Mouse (Mus musculus): ENCODE measurements around the gene Pbx1.

Gene Pbx1

DNA sequence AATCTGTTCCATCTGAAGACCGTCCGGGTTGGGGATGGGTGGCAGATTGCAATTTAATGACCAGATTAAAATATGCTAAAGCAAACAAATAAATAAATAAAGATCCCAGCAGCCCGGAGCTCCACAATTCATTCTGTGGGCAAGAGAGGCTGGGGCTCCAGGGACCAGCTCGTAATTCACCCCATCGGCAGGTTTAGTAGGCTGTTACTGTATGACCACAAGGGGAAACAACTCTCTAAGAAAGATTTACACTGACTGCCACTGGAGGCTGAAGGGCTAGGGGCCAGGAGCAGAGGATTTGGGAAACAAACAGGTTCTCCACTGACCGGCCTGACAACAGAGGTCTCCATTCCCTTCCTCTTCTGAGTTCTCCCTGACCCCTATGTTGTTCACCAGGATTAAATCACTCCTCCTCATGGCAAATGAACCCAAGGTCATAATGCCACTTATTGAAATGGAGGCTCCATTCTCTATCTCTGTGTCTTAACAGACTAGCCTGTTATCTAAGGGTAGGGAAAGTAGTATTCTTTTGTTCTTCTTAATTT, 292.9 kb downstream of the Pbx1 start:
- no peak for DNase-seq

DNA sequence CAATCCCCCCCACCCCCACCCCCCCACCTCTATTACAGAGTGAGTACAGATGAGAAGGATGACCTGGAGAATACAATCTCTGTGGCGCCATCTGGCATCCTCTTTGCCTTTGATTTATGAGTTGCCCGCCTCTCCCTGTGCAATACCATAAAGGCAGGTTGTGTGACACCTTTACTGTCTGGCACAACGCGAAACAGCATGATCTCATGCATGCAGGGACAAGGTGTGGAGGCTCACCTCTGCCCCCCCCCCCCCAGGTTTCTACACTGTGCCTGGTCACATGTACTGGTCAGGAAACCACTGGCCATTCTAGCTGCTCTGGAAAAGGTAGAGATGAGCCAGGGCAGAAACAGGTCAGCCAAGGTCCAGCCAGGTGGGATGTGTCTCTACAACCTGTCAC, 293.4 kb downstream of the Pbx1 start:
- no peak for DNase-seq

DNA sequence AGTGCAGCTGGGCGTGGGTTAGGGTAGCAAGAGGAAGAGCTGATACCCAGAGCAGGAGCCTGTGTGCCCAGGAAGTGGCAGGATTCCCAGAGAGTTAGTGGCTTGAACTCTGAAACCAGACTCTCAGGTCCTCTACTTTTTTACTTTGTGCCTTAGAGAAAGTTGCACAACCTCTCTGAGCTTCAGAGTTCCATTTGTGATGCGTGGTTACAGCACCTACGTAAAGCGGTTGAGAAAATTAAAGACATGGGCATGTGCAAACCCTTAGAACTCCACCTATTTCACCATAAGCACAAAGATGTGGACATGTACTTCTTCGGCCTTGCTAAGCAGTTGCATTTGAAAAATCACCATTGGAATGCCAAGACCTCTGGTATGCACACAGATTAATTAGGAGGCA, 294.2 kb downstream of the Pbx1 start:
- no peak for DNase-seq

DNA sequence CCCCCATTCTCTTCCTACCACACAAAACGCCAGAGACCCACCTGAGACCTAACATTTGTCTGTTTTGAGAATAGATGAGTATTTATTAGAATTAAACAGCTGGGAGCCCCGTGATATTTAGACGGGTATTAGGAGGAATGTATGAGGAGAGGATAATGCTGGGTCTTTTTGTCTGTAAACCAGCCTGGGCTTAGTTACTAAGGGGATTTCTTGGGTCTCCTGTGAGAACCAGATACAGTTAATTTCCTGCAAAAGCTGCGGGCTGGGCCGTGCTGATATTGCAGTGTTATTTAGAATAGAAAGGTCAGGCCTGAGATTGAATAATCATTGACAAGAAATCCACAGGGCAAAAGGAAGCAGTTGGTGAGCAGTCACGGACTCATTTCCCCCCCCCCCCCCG, 296.5 kb downstream of the Pbx1 start:
- no peak for DNase-seq

DNA sequence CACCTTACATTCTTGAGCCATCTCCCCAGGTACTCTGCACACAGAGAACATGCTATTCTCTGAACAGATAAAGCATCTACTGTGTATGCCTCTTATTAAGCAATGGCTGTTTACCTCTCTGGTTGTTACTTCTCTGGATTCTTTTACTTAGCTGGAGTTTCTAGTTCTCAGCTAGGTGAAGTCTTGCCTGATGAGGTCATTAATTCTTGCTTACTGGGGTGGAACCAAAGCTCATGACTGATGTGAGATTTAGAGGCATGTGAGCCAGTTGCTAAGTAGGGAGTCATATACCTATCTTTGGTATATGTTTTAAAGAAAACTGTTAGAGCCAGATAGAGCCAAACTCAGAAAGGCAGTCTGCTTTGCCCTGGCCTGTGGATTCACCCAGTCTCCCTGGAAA, 298.4 kb downstream of the Pbx1 start:
- DNase-seq: no peak

DNA sequence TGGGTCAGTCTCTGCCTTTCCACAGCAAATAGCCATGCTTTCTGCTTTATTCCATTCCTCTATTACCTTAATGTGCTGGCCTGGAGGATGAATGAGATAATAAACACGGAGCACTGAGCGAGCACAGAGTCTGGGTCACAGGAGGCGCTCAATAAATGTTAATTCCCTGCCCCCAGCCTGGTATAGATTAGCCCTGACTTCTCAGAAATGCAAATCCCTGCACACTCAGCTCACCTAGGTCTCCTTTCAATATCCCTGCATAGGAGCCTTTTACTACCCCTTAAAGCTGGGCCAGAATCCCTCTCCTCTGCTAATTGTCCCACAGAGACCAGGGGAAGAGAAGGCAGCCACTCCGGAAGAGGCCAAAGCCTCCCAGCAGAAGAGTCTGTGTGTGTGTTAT, 304.1 kb downstream of the Pbx1 start:
- no peak for DNase-seq

DNA sequence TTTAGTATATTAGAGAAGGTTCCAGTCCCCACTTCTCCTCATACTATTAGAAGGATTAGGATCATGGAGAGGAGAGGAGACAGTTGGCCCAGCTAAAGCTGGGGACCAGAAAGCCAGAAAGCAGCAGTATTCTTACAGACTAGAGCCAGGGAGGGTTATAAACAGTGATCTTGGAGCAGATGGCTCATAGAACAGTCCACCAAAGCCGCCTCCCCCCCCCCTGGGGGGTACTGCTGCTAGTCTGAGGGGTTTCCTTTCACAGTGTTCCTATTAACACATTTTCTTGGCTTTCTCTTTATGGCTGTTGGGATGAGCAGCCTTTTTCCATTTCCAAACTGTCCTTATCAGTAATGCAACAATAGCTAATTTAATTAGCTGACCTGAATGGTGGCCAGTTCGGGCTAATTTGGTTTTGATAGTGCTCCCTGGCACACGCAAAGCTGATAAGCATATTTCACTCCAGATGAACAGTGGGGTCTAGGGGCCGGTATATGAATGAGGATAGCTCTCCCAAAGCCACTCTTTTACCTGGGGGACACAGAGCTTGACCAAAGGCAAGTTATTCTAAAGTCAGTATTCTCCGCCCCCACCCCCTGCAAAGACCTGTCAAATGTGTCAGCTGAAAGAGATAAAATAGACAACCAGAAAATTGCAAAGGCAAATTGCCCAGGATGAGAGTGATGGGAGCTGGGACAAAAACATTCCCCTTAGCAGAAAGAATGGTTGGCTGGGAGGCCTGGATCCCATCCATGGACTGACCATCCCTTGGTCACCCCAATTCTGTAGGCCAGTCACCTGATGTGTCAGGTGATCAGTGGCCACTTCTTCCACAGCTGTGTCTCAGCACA, 307.2 kb downstream of the Pbx1 start:
- no peak for DNase-seq

DNA sequence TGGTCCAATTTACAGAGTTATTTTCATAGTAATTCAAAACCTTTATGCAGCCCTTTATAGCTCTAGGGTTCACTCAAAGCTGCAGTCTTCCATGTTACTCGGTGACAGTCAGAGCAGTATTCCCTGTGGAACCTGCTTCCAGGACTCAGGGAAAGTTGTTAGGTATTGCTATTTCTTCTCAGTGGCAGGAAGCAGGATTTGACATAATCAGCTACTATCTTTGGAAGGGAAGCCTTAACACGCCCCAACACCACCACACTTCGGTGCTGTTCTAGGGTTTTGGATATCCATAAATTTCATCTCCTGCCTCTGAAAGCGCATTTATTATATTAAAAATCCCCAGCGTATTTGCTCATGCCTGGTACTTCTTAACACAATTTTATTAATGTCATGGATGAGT, 314.0 kb downstream of the Pbx1 start:
- no peak for DNase-seq

DNA sequence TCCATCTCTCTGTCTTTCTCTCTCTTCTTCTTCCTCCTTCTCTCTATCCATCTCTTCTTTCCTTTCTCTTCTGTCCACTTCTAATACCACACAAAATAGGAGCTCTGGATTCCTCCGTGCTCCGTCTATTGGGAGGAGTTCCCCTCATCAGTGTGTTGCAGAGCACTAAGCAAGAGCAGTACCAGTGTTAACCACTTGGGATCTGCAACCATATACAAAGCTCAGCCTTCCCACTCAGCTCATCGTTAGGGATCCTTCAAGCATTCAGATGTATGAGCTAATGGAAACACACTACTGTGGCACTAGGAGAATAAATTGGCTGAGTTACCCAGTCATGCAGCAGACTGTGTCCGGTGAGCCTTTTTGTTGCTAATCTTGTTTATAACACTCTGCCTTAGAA, 314.7 kb downstream of the Pbx1 start:
- no peak for DNase-seq

DNA sequence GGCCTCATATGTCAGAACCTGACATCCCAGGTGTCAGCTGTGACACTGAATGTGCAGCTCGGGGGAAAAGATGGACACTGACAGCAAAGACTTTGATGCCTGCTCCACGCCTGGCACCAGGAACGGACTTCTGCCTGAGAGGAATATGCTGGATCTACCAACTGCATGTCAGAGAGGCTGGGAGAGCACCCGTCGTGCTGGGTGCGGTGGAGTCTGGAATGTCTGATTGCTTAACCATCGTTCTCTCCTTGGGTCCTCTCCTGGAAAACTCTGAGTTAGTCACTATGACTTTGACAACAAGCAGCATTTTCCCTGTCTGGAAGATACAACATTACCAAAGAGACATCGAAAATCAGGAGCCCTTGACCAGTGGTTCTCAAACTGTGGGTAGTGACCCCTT, 322.3 kb downstream of the Pbx1 start:
- DNase-seq: no peak

DNA sequence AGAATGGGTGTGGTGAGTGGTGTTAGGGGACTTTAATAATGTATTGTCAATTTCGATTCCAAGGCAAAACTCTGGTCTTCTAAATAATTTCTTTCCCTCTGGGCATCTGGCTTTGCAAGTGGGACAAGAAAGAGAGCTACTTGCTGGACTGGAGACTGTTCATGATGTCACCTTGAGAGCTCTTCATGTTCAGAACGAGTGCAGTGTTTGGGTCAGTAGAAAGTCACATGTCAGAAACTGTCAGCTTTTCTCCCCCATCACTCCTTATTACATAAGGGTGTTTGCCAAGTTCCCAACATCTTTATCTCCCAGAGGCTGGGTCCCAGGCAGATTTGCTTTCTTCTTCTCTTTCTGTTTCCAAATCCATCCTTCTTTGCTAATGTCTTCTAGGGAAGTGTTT, 328.2 kb downstream of the Pbx1 start:
- no peak for DNase-seq

DNA sequence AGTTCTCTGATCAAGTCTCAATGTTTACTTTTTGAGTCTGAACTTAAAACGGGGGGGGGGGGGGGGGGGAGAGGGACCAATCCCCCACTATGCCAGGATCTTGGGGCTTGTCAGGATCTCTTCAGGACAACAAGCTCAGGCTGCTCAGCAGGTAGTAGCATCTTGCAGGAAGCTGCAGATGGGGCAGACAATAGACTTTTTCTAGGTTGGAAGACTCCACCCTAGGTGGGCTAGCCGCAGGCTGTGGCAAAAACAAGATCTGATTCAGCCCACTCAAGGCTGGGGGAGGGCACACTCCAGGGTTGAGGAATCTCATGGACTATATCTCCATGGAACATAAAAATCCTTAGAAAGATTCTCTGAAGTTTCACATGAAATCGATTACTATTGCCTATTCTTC, 330.6 kb downstream of the Pbx1 start:
- DNase-seq: no peak

DNA sequence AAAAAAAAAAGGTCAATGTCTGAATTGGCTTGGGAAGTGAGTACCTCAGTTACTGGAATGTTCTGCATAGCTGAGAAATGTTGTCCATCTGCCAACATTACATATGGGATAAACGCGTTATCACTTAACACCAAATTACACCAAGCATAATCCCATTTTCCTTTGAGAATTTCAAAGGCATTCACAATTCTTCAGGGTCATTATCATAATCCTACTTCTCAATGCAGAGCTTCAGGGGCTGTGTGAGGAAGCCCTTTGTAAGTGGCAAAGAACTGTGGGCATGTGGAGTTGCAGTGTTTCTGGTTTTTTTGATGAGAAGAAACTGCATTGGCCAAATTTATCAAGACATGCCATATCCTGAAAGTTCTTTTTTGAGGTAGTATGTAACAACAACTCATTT, 333.3 kb downstream of the Pbx1 start:
- DNase-seq: no peak

DNA sequence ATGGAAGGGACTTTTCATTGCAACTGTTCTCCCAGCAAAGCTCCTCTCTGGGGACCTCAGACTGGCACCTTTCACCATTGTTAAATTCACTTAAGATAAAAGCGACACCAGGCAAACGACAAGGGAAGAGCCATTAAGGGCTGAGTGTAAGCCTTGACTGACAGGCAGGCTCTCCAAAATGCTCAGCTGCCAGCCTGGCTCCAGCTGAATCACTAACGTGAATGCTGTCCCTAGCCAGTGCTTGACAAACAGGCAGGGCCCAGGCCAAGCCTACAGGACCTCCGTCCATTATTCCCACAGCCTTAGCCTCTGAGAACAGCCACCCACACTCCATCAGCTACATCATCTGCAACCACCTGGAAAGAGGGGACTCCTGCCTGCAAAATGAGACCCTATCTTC, 337.4 kb downstream of the Pbx1 start:
- no peak for DNase-seq

DNA sequence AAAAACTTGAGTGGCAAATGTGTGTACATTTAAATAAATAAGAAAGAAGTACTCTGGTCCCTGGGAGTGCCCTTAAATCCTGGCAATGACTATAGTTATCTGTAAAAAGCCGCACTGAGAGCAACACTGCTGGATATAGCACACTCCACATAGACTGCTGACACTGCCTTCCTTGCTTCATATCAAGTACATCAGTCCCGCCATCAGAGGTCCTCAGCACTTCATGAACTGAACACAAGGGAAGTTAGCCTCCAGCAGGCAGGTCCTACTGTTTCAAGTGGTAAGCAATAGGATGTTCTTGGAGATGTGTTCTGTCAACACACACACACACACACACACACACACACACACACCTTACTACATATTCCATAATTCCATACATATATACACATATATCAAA, 339.0 kb downstream of the Pbx1 start:
- DNase-seq: peak in 1 of 2 experiments; percentile 21

DNA sequence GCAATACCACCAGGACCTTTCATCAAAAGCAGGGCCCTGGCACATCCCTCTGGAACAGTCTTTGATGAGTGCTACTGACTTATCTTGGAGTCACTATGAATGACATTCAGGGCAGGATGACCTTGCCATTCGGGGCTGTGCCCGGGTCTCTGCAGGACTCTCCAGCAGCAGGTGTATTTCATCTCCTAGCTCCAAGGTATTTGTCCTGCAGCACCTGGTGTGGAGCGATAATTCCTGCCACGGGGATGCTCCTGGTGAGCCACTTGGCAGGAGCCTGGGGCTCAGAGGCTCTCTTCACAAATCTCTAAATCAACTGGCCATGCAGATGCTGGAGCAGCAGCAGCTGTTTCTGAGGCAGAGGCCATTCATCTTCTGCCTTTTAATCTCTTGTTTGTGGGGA, 340.4 kb downstream of the Pbx1 start:
- DNase-seq: no peak

DNA sequence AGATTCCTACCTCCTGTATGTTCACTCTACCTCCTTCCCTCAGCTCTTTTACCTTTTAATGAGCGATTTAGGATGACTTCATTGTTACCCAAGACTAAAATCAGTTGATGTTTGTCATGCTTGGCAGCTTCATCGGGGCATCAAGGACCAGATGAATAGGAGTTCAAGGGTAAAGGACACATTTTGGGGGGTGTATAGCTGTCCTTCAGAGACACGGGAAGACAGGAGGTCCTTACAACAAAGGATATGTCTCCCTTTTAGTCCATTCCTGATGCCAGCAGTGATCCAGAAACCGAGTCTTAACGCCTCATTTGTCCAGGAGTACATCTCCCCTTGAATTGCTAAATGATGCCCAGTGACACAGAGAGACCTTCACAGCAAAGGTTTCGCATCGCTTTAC, 343.4 kb downstream of the Pbx1 start:
- no peak for DNase-seq

DNA sequence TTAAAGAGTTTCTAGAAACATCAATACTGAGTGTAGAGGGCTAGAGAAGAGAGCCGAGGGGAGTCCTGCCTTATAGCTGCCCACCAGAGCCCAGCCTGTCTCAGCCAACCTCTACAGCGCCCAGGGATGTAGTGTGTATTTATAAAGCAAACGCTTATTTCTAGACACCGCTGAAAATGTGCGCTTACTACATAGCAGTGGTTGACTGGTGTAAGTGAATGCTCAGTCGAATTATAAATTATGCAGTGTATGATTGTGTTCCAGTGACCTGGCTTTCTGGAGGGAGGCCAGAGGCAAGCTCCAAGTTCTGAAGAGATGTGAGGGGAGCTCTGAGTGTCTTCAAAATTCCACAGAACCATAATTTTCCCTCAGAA, 352.7 kb downstream of the Pbx1 start:
- no peak for DNase-seq

DNA sequence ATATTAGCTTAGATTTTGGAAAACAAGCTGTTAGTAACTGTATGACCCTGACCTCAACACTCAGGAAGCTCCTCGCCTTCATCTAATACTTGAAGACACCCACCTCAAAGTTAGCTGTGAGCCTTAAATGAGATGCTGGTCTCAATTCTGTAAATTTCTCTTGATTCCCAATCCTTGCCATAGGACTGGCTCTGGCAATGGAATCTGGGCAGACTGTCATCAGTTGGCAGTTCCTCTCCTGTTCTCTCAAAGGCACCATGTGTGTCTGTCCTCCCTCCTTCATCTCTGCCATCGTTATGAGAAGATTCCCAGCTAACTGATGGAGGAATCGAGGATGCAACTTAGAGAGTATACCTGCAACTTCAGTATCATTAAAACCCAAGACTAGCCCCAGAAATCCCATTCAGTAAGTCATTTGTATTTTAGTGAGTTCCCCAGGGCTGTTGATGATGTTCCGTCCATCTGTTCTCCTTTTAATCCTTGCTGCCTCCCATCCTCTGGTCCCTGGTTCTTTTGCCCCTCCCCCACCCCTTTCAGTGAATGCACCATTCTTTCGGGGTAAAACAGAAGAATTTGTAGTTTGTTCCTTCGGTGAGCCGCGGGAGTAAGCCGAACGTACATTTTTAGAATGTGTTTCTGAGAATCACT, 353.2 kb downstream of the Pbx1 start:
- no peak for DNase-seq

DNA sequence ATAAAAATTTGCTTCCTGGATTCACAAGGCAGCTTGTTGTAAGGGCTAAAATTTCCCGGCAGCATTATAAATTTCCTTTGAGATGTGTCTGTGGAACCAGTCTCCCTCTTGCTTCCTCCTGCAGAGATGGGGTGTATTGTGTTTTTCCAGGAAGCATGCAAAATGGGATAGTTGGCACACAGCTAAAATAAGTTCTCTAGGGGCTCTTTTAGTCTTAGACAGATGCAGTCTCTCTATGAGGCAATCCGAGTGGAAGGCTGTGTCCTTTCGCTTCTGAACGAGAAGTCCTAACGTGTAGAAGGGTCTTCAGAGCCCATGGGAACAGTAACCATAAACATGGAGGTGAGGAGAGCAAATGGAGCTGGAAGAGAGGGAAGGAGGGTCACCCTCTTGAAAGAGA, 360.1 kb downstream of the Pbx1 start:
- no peak for DNase-seq

DNA sequence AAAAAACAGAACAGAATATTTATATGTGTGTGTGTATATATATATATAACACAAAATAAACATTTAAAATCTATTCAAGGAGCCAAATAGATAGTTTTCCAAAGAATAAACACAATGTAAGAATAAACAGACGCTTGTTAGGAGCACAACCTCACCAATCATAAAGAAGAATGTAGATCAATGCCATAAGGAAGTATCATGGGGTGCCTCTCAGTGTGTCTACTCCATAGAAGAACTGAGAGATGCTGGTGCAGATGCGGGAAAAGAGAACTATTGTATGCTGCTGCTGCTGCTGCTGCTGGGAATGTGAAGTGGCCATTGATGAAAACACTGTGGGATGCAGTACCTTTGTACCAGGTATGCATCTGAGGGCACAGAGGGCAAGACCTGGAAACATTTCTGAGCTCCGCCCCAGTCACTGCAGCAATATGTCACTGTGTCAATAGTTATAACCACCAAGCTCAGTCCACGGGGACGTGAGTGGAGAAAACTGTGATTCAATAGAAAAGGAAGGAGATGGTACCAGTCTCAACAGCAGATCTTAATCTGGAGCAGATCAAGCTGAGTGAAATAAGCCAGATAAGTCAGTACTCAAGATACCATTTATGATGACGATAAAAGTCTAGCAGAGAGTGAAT, 361.7 kb downstream of the Pbx1 start:
- DNase-seq: no peak

DNA sequence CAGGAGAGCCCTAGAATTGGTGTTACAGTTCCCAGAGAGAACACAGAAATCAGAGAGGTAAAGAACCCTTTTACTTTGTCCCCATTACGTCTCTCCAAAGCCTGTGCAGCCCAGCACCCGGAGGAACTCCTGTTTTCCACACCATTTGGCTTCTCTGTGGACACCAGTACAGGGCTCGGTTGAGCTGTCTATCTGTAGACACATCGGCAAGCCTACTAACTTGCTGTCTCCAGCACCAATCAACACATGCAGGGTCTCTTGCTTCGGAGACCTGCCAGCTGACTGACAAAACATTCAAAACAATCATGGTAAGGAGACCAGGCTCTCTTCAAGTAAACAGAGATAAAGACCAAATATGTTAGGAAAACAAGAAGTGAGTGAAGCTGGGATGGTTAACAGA, 362.3 kb downstream of the Pbx1 start:
- no peak for DNase-seq

Data from cerebellum, postnatal 25 days (tissue).